Mouse (Mus musculus) spleen, adult 2 months (tissue): ENCODE data around the gene Fam124b.
A peak's percentile ranks its signal among the peaks of the same experiment; 100 is the strongest.

ENCODE experiments used
- CTCF ChIP-seq: fragments of 200-500 bp; IDR thresholded peaks from 2 replicates; pipeline ENCODE4 v1.5.1; 2011; ENCODE audit warnings: mild to moderate bottlenecking, inconsistent platforms; ENCODE audit not compliant: insufficient read depth, insufficient read length, insufficient replicate concordance; ENCODE audit errors: extremely low read depth
- POLR2A ChIP-seq: fragments of 200-500 bp; IDR thresholded peaks from 2 replicates; pipeline ENCODE4 v1.6.1; 2011; ENCODE audit warnings: low read depth, low read length, inconsistent platforms

GRCm38 (mm10) chr1:80180767-80181413 lies 37.4 kb downstream of the Fam124b start:
- TF ChIP-seq CTCF (peak; percentile 51; the same call in 1 of the 2 replicates), POLR2A (no peak)
